Mouse (Mus musculus) midbrain, postnatal 0 days (tissue): Measurements from ENCODE around the gene Krt18. TPM values are rescaled to one million over a fixed set of nuclear protein-coding genes. Genes with fewer than 3 reads are reported as not detected.

Experiments
- ATAC-seq: fragments of 200-750 bp; cut with Nextera tagmentation; 2 replicates; pipeline ENCODE4 v1.8.0; 2017; ENCODE audit warnings: moderate number of reproducible peaks, mild to moderate bottlenecking, moderate TSS enrichment, moderate library complexity; ENCODE audit not compliant: low FRiP score
- DNase-seq: peaks from one replicate; pipeline ENCODE4 v3.0.0-alpha.2; 2015; ENCODE audit warnings: low spot score
- H3K27ac ChIP-seq: fragments of 300-500 bp; sonication (generic); 2 replicates; pipeline ENCODE4 v1.5.1; 2014; ENCODE audit warnings: low read depth, mild to moderate bottlenecking, low read length, mixed read lengths
- H3K27me3 ChIP-seq: fragments of 300-500 bp; sonication (generic); 2 replicates; pipeline ENCODE4 v1.6.1; 2014; ENCODE audit warnings: low read length, control low read depth, mixed read lengths; ENCODE audit not compliant: insufficient read depth
- H3K36me3 ChIP-seq: fragments of 300-500 bp; sonication (generic); 2 replicates; pipeline ENCODE4 v1.6.1; 2014; ENCODE audit warnings: low read length, control low read depth, mixed read lengths; ENCODE audit not compliant: insufficient read depth
- H3K4me1 ChIP-seq: fragments of 300-500 bp; sonication (generic); 2 replicates; pipeline ENCODE4 v1.6.1; 2014; ENCODE audit warnings: mild to moderate bottlenecking, control low read depth, antibody characterized with exemption, low read length, mixed read lengths; ENCODE audit not compliant: insufficient read depth
- H3K4me2 ChIP-seq: fragments of 300-500 bp; sonication (generic); 2 replicates; pipeline ENCODE4 v1.6.1; 2014; ENCODE audit warnings: low read depth, mild to moderate bottlenecking, low read length, mixed read lengths; ENCODE audit not compliant: poor library complexity, severe bottlenecking
- H3K4me3 ChIP-seq: fragments of 300-500 bp; sonication (generic); 2 replicates; pipeline ENCODE4 v1.5.1; 2014; ENCODE audit warnings: low read depth, mild to moderate bottlenecking, low read length, moderate library complexity
- H3K9ac ChIP-seq: fragments of 300-500 bp; sonication (generic); replicated peaks from 2 replicates; pipeline ENCODE4 v1.6.1; 2014; ENCODE audit warnings: mild to moderate bottlenecking, low read length, moderate library complexity, mixed read lengths; ENCODE audit not compliant: poor library complexity, severe bottlenecking
- H3K9me3 ChIP-seq: fragments of 300-500 bp; sonication (generic); 2 replicates; pipeline ENCODE4 v1.6.1; 2016; ENCODE audit warnings: low read length, control low read depth
- CTCF ChIP-seq: IDR thresholded peaks from 2 replicates; pipeline ENCODE4 v1.5.1; 2016; ENCODE audit warnings: antibody characterized with exemption, mild to moderate bottlenecking
- WGBS: fragments of 180-500 bp; shearing (Covaris S2); extraction: QIAGEN DNeasy Blood & Tissue Kit; methylation state at CpG from one replicate; pipeline ENCODE4 v1.1.7; 2014; 5-methylcytosine and 5-hydroxymethylcytosine counted together
- polyA plus RNA-seq: library from polyadenylated mRNA; unstranded; fragments of >200 nt; fragmentation: Nextera tagmentation; extraction: Ambion mirVana; gene quantifications from 2 replicates; pipeline ENCODE4 v1.2.1, GENCODE M21; 2015
- total RNA-seq: library from RNA; depleted of rRNA; stranded (reverse); fragments of >200 nt; gene quantifications from 2 replicates; pipeline ENCODE4 v1.2.3, GENCODE M21; 2014

Gene Krt18
- total and polyA plus RNA-seq, 2 experiments from 2014 or later: 1.7 to 1.8 TPM

- Histone ChIP-seq H3K4me2 (no peak overlapping the region), H3K4me1 (no peaks in the 10 kb centered on the region), H3K27ac (no peak overlapping the region), H3K36me3 (no peaks in the 10 kb centered on the region), H3K27me3 (peaks cover 26% of the 10 kb centered on the region), H3K9ac (no peak overlapping the region), H3K9me3 (no peaks in the 10 kb centered on the region), H3K4me3 (no peak overlapping the region)
- DNase-seq (no peak), ATAC-seq (no peak)
- 89% methylated on average over 11 of the region's 11 CpGs for WGBS
- no peak for TF ChIP-seq CTCF
Observed at GRCm38 (mm10) chr15:101999676-102000335, 28.2 kb upstream of the Krt18 start.

GRCm38 (mm10) chr15:102002646-102003488 lies 25.1 kb upstream of the Krt18 start:
- no peak overlapping the region for H3K9ac ChIP-seq
- H3K27me3 ChIP-seq: peaks cover 32% of the 10 kb centered on the region
- ATAC-seq (no peak; the same call in 1 of the 2 replicates), DNase-seq (peak; percentile 35)
- H3K4me1 ChIP-seq: no peaks in the 10 kb centered on the region
- no peak for TF ChIP-seq CTCF
- peak overlapping the region; percentile 17; the same call in 1 of the 2 replicates for H3K4me3 ChIP-seq
- H3K36me3 ChIP-seq: no peaks in the 10 kb centered on the region
- no peaks in the 10 kb centered on the region for H3K9me3 ChIP-seq
- H3K27ac ChIP-seq: no peak overlapping the region
- peak overlapping the region; percentile 38 for H3K4me2 ChIP-seq
- 6% methylated on average over 34 of the region's 34 CpGs for WGBS

GRCm38 (mm10) chr15:102003516-102003915 lies 24.5 kb upstream of the Krt18 start:
- H3K36me3 ChIP-seq: no peaks in the 10 kb centered on the region
- no peak for DNase-seq
- no peak for TF ChIP-seq CTCF
- peaks cover 32% of the 10 kb centered on the region for H3K27me3 ChIP-seq
- no peak overlapping the region for H3K4me3 ChIP-seq
- peak overlapping the region; percentile 38; the same call in 1 of the 2 replicates for H3K4me2 ChIP-seq
- no peak for ATAC-seq
- H3K9me3 ChIP-seq: no peaks in the 10 kb centered on the region
- H3K4me1 ChIP-seq: no peaks in the 10 kb centered on the region
- no peak overlapping the region for H3K27ac ChIP-seq
- 20% methylated on average over 12 of the region's 12 CpGs for WGBS
- H3K9ac ChIP-seq: no peak overlapping the region

GRCm38 (mm10) chr15:102004189-102004588 lies 23.8 kb upstream of the Krt18 start, which contains the start of gene Krt8:
Krt8 (minus strand) TSS chr15:102004482.
- DNase-seq: no peak
- H3K9ac ChIP-seq: no peak within 1 kb of the TSS
- peaks cover 32% of the 10 kb centered on the region for H3K27me3 ChIP-seq
- 31% methylated on average over 10 of the region's 11 CpGs for WGBS
- no peak within 1 kb of the TSS for H3K27ac ChIP-seq
- no peaks in the 10 kb centered on the region for H3K9me3 ChIP-seq
- 0 out of 2 replicates have a peak within 1 kb of the TSS, but pooled peaks have one; percentile 17 for H3K4me3 ChIP-seq
- no peaks in the 10 kb centered on the region for H3K4me1 ChIP-seq
- no peak for TF ChIP-seq CTCF
- no peak for ATAC-seq
- peak within 1 kb of the TSS; percentile 38 for H3K4me2 ChIP-seq
- H3K36me3 ChIP-seq: no peaks in the 10 kb centered on the region

- no peak for TF ChIP-seq CTCF
- no peak for DNase-seq
- no peak overlapping the region for H3K9ac ChIP-seq
- H3K4me3 ChIP-seq: no peak overlapping the region
- WGBS: 54% methylated on average over 4 of the region's 4 CpGs
- no peaks in the 10 kb centered on the region for H3K4me1 ChIP-seq
- H3K4me2 ChIP-seq: no peak overlapping the region
- H3K36me3 ChIP-seq: no peaks in the 10 kb centered on the region
- no peak overlapping the region for H3K27ac ChIP-seq
- peaks cover 32% of the 10 kb centered on the region for H3K27me3 ChIP-seq
- no peak for ATAC-seq
- H3K9me3 ChIP-seq: no peaks in the 10 kb centered on the region
Observed at GRCm38 (mm10) chr15:102005290-102005689, 22.7 kb upstream of the Krt18 start.

- no peak overlapping the region for H3K4me3 ChIP-seq
- H3K4me2 ChIP-seq: no peak overlapping the region
- H3K9ac ChIP-seq: no peak overlapping the region
- 40% methylated on average over 11 of the region's 11 CpGs for WGBS
- no peaks in the 10 kb centered on the region for H3K36me3 ChIP-seq
- no peaks in the 10 kb centered on the region for H3K9me3 ChIP-seq
- no peak for TF ChIP-seq CTCF
- H3K27me3 ChIP-seq: peaks cover 32% of the 10 kb centered on the region
- H3K27ac ChIP-seq: no peak overlapping the region
- no peaks in the 10 kb centered on the region for H3K4me1 ChIP-seq
- DNase-seq (no peak), ATAC-seq (no peak)
Observed at GRCm38 (mm10) chr15:102006317-102006716, 21.7 kb upstream of the Krt18 start.
